Mouse (Mus musculus) erythroblast, embryonic 14.5 days (primary cell): ENCODE measurements around the gene Brf1.

ENCODE experiments used
- GATA1 ChIP-seq: IDR thresholded peaks from 2 replicates; pipeline ENCODE4 v1.6.1; 2012; ENCODE audit warnings: low read length, inconsistent platforms, mixed read lengths
- TAL1 ChIP-seq: IDR thresholded peaks from 3 replicates; pipeline ENCODE4 v1.6.1; 2012; ENCODE audit warnings: low read length, inconsistent platforms, mixed read lengths

- no peak for TF ChIP-seq GATA1
- no peak for TF ChIP-seq TAL1
These were observed 30.9 kb upstream of the Brf1 start for GRCm38 (mm10) chr12:113031441-113031840.
